Mouse (Mus musculus): Measurements from ENCODE around the gene Adamts15. TPM values are rescaled to one million over a fixed set of nuclear protein-coding genes. Genes with fewer than 3 reads are reported as not detected.

Adamts15 gene
- total and polyA plus RNA-seq, 3 experiments: 3.5 to 4.9 (median 4.6) TPM

DNA sequence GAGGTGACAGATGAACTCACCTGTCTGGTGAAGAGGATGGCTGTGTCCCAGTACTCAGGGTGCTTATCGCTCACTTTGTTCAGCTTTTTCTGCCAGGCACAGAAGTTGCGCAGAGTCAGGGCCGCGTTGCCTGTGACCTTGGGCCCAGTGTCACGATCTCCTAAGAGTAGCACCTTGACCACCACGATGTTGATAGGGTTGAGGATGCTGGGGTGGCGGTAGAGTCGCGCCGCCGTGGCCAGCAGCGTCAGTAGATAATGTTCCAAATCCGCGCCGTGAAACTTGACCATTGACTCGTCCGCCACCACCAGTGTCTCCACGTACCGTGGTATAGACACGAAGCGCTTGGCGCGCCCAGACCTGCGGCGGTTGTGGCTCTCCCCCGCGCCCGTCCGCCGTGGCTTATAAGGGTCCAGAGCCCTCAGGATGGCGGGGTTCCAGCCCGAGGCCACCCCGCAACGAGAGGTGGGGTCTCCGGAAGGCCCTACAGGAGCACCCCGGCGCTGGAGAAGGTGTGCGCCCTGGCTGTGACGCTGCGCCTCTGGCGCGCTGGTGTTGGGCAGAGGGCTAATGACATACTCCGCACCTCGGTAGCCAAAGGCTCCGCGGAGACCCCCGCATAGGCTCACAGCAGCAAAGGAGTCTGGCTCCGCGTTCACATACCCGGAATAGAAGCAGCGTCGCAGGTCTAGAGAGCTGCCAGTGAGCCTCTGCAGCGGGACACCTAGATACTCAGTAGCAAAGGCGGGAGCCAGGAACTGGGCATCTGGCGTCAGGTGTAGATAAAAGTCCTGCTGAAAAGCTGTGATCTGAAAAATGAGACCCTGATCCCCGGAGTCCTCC is 770 bp downstream of the Adamts15 start:
- DNase-seq: peak; percentile 41

DNA sequence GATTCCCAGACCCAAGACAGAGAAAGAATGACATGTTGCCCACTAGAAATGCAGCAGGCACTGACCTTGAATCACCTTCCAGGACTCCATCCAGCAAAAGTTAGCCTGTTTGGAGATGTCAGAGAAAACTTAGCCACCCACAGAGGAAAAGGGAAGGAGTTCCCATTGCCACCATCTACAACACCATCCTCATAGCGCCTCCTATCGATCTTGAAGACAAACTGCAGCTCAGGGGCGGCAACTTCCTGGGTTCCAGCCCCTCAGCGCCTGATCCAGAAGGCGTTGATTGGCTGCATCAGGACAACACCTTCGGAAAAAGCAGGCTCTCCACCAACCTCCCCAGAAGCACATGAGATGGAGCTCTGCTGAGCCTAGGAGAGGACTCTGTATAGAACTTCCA is 1.5 kb downstream of the Adamts15 start:
- DNase-seq: no peak

DNA sequence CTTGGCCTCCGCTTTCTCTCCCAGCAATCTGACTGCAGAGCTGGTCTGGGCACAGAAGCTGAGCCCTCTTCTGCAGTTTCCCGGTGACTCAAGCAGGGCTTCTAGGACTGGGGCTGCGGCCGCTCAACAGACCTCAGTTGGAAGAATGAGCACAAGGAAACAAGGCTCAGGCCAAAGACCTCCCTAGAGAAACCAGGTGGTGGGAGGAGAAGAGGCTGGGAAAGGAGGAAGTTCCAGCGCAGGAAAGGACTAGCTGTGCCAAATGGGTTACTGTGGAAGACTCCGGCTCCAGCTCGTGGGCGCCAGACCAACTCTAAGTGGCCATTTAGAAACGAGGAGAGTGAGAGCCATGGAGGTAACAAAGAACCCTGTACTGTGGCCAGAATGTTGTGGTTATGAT is 2.6 kb downstream of the Adamts15 start:
- no peak for DNase-seq

DNA sequence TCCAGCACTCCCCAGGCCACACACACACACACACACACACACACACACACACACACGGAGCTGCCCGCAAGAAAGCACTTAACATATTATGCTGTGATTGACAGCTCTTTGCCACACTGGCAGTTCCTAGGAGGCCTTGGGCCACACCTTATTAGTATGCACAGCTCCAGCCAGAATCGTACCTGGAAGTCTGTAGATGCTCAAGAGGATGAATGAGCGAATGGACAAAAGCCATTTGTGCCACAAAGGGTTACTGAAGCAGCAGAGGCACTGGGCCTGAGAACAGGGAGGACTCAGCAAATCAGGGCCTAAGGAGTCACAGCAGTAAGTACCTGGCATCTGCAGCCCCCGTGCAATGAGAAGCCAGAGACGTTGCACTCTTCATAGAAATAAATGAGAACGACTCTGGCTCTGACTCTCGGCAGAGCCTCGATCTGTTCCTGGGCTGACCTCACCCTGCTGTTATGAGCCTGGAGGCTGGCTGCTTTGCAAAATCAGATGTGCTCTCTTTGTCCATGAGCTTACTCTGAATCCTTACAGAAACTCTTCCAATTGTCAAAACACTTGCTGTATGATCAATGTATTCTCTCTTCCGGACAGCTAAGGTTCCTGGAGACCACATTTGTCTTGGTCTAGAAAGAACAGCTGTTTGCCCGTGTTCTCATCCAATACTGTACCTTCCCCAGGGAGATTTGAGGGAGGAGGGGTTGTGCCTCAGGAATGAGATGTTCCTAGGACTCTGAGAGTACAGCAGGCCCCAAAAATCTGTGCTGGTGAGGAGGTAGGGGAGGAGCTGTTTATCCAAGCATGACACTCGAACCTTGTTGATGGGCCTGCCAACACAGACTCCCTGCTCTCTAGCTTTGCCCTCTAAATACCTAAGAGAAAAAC is 3.5 kb downstream of the Adamts15 start:
- DNase-seq: no peak

DNA sequence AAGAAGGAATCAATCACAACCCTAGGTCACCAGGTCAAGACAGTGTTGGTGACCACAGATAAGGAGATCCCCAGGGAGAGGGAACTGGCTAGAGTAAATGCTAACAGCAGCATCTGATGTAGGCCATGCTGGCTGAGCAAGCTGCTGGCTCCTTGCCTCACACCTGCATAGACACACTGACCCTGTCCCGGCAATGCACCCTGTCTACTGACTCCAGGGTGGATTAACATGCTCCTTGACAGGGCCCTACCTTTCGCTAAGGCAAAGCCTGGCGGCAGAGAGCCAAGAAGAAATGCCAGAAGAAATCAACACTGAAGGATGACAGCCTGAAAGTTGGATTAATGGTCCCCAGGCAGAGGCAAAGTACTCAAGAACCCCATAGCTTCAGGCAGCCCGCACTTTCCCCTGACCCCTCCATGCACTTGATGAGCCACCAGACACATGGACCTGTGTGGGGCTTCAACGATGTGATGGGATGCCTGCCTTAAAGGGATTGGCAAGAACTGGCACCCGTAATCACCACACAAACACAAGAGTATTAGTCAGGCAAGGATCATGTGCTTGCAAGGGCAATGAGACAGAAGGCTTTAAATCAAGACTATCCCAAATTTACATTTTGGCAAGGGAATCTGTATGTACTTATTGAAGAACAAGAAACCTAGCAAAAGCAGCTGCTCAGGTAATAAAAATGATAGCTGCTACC is 5.8 kb downstream of the Adamts15 start:
- DNase-seq: no peak

DNA sequence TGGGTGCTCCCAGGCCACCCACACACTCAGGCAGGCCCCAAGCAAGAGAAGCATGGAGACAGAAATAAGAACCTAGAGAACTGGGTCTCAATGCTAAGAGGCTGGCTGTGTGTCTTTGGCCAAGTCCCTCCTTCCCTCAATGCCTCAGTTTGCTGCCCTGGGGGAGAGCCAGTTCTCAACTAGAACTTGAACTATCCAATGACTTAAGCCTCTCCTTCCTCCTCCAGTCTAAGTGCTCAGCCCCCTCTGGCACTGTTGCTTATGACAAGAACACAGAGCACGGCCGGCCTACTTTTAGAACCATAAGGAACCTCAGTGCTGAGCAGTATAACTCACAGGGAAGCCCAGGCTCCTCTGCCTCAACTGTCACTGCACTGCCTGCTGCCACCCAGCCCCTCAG is 8.0 kb downstream of the Adamts15 start:
- DNase-seq: no peak

DNA sequence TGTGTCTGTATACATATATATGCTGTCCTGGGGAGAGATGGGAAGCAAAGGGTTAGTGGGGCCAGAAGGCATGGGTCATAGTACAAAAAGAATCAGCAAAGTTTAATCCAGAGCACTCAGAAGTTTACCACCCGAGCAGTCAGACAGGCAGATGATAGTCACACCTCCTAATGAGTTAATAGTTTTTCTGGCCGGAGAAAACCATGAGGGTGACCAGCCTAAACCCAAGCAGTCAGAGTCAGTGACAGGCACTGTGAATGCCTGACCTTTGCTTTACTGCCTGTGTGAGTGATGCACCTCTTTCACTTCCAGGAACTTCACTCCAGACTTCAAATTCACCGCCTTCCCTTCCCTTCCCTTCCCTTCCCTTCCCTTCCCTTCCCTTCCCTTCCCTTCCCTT is 8.8 kb downstream of the Adamts15 start:
- no peak for DNase-seq

DNA sequence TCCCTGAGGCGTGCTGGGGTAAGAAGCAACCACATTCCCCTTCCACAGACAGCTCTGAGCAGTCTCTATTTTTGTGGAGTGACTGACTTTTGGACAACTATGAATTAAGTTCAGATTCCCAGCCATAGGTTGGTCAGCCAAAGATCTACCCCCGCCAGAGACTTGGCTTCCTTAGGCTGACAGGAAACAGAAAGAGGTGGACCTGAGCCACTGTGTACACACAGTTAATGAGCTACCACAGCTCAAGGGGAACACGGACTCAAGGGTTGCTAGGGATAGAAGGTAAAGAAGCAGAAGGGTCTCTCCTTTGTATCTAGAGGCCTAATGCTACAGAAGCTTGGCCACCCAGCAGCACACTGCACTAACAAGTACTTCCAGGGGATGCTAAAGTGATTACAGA is 10.1 kb downstream of the Adamts15 start:
- no peak for DNase-seq

DNA sequence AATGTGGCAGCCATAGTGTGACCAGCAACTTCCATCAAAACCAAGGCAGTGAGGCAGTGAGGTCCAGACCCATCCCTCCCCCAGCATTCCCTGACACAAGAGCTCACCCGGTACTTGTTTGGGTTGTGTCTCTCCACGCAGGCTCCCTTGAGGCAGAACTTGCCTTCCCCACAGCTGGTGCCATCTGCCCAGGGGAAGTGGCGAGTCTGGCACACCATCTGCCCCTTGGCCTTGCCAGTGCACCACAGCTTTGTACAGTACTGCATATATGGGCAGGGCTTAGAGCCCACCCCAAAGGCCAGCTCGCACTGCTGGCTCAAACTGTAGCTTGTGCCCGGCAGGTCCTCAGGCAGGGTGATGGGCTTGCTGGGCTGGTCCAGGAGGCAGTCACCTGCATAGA is 11.8 kb downstream of the Adamts15 start:
- DNase-seq: no peak

DNA sequence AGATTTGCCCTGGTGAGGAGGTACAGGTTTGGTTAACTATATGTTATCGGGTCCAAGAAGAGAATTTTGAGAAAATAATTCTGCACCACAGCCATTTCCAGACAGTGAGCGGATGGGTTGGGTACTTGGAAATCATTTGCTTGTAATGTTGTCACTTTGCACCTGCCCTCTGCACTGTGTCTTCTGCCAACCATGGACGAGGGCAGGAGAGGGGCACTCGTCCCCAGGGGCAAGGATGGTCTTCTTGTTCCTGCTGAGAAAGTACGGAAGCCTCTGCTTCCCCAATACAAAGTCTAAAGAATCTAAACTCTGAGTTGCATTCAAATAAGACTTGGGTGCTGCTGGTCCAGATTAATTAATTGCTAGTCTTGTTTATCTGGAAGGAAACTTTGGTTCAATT is 13.3 kb downstream of the Adamts15 start:
- DNase-seq: no peak

DNA sequence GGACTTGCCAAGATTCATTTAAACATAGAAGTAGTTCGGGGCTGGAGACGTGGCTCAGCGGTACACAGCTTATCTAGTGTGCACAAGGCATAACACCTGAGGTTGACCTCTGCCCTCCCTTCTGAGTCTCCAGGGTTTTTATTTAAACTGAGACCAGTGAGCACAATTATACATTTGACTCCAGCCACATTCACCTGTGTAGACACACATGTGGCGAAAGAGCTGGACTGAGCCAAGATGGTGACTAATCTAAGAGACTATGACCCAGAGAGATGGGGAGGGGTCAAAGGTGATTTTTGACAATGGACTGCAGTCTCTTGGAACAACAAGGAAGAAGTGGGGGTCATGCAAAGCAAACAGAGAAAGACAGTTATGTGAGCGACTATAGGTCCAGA is 14.0 kb downstream of the Adamts15 start:
- DNase-seq: no peak

DNA sequence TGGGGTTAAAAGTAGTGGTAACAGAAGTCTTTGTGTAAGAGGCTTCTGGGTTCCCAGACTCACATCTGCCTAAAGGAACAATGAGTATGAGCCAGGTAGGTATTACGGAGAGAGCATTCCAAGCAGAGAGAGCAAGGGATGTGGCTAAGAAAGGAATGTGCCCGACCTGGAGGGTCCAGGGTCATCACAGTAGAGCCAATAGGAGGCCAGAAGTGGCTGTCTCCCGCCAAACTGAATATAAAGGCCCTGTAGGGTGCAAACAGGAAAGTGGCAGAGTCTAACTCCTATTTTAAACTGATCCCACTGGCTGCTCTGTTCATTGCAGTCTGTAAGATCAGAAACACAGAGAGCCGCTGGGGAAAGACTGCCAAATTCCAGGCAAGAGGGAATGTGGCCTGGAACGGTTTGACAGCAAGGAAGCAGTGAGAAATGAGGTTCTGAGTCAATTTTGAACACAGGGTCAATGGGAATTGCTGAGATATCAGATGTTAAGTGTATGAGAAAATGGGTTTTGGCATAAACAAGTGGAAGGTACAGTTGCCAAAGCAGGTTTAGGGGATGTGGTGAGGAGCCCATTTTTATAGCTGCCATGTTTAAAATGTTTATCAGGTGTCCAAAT is 14.5 kb downstream of the Adamts15 start:
- DNase-seq: no peak

DNA sequence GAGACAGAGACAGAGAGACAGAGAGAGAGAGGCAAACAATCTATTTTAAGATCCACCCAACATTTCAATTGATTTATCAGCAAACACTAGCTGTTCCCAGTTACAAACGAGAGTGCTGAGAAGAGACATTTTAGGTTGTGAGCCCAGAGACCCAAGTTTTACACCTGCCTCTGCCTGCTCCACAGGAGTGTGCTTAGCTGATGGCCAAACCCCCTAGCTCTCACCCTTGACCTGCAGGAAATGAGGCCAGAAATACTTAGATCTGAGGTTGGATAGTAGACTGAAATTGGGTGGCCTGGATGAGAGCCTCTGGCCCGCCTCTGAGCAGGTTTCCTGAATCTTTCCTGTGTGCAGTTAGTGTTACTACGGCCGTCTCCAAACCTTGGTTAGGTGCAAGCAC is 15.8 kb downstream of the Adamts15 start:
- DNase-seq: no peak

DNA sequence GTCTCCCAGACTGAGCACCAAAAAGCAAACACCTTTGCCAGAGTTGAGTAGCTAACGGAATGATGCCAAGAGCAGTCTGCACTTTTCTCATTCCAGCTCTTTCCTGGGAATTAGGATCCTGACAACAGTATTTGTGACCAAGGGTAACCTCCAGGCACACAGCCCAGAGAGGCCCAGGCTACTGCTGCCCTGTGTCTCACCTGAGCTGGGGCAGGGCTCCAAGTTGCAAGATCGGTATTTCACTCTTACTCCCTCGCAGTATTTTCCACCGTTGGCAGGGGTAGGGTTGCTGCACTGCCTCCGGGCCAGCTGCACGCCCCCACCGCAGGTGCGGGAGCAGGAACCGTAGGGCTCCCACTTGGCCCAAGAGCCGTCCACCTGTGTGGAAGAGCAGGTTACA is 16.4 kb downstream of the Adamts15 start:
- DNase-seq: peak; percentile 38

DNA sequence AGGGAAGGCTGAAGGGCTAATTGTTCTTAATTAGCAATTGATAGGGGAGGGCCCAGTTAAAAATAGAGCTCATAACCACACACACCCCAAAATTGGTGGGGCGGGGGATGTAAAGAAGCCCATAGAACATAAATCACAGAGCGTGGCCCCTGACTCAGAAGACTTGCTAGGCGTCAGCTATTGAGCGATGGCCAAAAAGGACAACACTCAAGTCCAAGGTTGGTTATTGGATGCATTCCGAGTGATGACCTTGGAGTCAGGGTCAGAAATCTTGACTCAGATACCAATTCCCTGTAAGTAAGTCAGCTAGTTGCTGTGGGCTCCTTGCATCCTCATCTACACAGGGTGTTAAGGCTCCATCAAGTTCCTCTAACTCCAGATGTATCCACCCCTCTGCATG is 19.0 kb downstream of the Adamts15 start:
- peak; percentile 87 for DNase-seq

DNA sequence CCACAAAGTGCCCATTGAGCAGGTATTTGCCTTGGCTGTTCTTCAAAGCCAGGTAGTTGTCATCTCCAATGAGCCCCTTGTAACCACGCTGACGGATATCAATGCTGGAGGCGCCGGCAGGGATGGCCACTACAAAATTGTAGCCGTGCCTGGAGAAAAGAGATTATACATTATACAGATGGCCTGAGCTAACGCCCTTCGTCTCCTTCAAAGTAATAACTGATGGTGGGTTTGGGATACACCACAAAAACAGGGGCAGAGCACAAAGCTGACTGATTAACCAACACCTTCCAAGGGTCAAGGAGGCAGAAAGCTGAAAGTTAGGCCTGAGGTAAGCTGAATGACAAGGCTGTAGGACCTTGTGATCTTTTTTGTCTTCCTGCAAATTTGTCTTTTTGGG is 19.6 kb downstream of the Adamts15 start:
- DNase-seq: no peak

DNA sequence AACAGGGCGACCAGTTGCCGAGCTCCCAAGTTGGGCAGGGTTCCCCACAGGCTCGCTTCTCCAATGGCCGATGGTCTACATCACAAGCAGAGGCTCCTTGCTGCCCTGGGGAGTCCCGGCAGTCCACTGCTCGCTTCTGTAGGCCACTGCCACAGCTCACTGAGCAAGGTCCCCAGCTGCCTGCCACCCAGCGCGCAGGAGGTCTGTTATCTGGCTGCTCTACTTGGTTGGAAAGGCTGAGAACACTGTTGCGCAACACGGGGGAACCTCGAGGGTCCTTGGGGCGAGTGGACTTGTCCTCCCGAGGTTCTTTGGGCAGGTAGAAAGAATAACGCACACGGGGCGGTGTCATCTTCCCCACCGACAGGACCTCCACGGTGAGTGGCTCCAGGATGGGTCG is 20.1 kb downstream of the Adamts15 start:
- no peak for DNase-seq

DNA sequence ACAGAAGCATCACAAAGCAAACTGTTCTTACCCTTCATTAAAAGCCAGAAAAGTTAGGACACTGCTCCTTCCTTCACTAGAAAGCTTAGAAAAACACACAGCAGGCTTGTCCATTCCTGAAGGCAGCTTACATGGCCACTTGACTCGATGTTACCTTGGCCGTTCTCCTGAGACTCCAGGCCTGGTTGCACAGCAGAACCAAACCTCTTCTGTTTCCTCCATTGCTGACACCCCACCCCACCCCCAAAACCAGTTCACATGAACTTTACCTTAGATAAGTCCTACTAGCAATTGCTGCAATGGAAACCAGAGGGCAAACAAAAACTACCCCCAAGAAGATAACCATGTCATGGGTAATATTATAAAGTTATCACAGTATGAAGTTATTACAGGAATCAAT is 25.1 kb downstream of the Adamts15 start:
- DNase-seq: peak; percentile 58

DNA sequence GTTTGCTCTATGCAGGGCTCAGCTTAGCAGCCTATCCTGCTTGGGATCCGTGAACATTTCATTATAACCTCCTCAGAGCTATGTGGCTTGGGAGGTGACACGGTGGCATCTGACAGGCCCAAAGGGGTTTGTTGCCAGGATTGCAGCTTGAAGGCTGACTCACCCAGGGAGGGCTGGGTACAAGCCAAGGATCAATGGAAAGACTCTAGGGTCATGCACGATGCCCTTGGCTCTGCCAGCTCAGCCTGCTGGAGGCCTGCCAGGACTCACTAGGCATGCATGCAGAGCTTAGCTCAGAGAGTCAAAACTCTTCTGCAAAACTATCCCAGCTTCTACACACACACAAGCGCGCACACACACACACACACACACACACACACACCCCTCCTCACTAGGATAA is 25.5 kb downstream of the Adamts15 start:
- DNase-seq: peak; percentile 97

DNA sequence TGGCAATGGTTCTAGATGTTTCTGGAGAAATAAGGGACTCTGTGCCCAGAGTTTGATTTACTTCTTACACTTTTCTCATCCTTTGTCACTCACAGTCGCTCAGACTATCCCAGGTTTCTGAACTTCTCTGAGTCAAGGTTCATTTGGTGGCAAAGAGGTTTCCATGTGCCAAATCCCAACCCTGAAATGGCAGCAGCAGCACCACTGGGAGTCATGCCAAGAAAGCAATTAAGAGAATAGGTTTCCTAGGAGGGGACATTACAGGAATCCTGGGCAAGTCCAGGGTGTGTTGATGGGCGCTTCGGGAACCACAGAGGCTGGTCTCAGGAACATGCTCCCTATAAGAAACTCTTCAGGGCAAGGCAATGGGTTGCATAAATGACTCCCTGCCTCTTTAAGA is 26.6 kb downstream of the Adamts15 start:
- peak; percentile 57 for DNase-seq

DNA sequence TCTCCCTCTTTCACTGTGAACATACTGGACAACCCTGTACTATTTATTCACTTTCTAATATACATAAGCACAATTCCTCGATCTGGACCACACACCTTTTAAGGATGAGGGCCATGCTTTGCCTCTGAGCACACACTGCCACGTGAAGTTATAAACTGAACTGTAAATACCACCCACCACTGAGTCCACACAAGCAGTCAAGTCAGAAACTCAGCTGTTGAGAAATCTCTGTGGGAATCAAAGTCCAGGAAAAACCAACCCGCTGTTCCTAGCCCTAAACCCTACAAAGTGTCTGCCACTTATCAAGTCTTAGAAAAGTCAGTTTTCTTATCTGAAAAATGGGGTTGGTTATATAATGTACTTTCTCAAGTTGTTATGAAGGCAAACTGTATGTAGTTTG is 36.0 kb downstream of the Adamts15 start:
- no peak for DNase-seq

DNA sequence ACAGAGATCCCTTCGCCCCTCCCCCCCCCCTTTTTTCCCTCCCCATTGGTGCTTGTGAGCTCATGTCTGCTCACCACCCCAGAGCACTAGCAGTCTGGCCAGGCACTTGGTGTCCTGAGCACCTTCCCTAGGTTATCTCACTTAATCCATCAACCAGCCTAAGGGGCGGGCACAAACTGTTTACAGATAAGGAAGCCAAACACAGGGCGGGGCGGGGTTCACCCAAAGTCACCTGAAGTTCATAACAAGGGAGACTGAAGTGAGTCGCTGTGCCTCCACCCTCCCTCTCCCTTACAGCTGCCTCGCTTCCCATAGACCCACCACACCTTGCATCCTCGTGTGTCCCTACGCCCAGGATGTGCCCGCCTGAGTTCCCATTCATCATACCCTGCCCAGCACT is 41.7 kb downstream of the Adamts15 start:
- no peak for DNase-seq
